Mouse (Mus musculus): ENCODE data around the gene Daxx. TPM values are rescaled to one million over a fixed set of nuclear protein-coding genes. Genes with fewer than 3 reads are reported as not detected.

Daxx gene
- polyA plus RNA-seq, 1 experiment = 56.8 TPM

DNA sequence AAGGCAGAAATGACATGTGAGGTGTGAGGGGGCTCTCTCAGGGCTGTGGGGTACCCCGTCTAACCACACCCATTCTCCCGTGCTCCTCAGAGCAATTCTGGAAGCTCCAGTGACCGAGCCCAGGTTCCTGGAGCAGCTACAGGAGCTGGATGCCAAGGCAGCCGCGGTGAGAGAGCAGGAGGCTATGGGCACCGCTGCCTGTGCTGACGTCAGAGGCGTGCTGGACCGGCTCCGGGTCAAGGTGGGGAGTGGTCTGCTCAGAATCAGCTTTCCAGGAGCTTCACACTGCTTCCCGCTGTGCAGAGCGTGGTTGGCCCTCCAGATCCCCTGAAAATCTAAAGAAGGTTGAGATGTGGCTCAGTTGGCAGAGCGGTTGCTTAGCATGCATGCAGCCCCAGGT lies 49.9 kb downstream of the Daxx start:
- H3K4me3 ChIP-seq (ENCODE audit: extremely low read depth, insufficient read depth, insufficient read length) = no peak overlapping the region
- H3K27me3 ChIP-seq (ENCODE audit: control insufficient read depth, insufficient read depth, low read length) = no peaks in the 10 kb centered on the region
- DNase-seq (ENCODE audit: low read depth in 1 of 2, low spot score in 2 of 2) = no peak
- 96% methylated on average over 13 of the region's 13 CpGs for WGBS
- TF ChIP-seq CTCF (IDR thresholded peaks at IDR 0.05; ENCODE audit: extremely low read depth, insufficient read depth, insufficient read length, insufficient replicate concordance) = no peak
- no peak for TF ChIP-seq POLR2A (IDR thresholded peaks at IDR 0.05; ENCODE audit: low read depth, low read length)
- no peak overlapping the region for H3K27ac ChIP-seq (ENCODE audit: insufficient read depth, low read length)
- no peaks in the 10 kb centered on the region for H3K4me1 ChIP-seq (ENCODE audit: control insufficient read depth, insufficient read depth, insufficient read length)
- H3K36me3 ChIP-seq (ENCODE audit: control insufficient read depth, insufficient read depth, low read length) = peaks cover 33% of the 10 kb centered on the region

DNA sequence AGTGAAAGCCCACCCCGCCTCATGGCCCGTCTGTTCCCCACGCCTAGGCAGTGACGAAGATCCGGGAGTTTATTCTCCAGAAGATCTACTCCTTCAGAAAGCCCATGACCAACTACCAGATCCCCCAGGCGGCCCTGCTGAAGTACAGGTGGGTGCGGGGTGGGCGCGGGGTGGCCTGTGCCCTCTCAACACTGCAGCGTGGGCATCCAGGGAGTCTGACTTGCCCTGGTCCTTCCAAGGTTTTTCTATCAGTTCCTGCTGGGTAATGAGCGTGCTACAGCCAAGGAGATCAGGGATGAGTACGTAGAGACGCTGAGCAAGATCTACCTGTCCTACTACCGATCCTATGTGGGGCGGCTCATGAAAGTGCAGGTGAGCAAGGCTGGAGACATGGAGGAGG lies 50.7 kb downstream of the Daxx start:
- H3K27me3 ChIP-seq (ENCODE audit: control insufficient read depth, insufficient read depth, low read length) = no peaks in the 10 kb centered on the region
- no peak overlapping the region for H3K27ac ChIP-seq (ENCODE audit: insufficient read depth, low read length)
- H3K4me1 ChIP-seq (ENCODE audit: control insufficient read depth, insufficient read depth, insufficient read length) = no peaks in the 10 kb centered on the region
- H3K36me3 ChIP-seq (ENCODE audit: control insufficient read depth, insufficient read depth, low read length) = peaks cover 33% of the 10 kb centered on the region
- TF ChIP-seq POLR2A (IDR thresholded peaks at IDR 0.05; ENCODE audit: low read depth, low read length) (no peak), CTCF (IDR thresholded peaks at IDR 0.05; ENCODE audit: extremely low read depth, insufficient read depth, insufficient read length, insufficient replicate concordance) (no peak)
- no peak for DNase-seq (ENCODE audit: low read depth in 1 of 2, low spot score in 2 of 2)
- H3K4me3 ChIP-seq (ENCODE audit: extremely low read depth, insufficient read depth, insufficient read length) = no peak overlapping the region
- 96% methylated on average over 15 of the region's 15 CpGs for WGBS

DNA sequence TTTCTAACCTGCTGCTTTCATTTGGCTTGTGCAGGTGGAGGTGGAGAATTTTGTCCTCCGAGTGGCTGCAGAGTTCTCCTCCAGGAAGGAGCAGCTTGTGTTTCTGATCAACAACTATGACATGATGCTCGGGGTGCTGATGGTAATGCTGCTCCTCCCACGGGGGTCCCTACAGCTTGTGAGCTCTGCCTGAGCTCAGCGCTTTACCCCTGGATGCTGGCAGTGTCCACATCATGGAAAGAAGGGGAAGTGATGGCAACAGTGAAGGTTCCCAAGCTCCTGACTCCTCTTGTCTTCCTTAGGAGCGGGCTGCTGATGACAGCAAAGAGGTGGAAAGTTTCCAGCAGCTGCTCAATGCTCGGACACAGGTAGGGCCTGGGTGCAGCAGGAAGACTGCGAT lies 53.7 kb downstream of the Daxx start:
- no peak overlapping the region for H3K27ac ChIP-seq (ENCODE audit: insufficient read depth, low read length)
- no peak for DNase-seq (ENCODE audit: low read depth in 1 of 2, low spot score in 2 of 2)
- H3K27me3 ChIP-seq (ENCODE audit: control insufficient read depth, insufficient read depth, low read length) = no peaks in the 10 kb centered on the region
- 97% methylated on average over 7 of the region's 7 CpGs for WGBS
- peaks cover 40% of the 10 kb centered on the region for H3K36me3 ChIP-seq (ENCODE audit: control insufficient read depth, insufficient read depth, low read length)
- no peak overlapping the region for H3K4me3 ChIP-seq (ENCODE audit: extremely low read depth, insufficient read depth, insufficient read length)
- no peak for TF ChIP-seq POLR2A (IDR thresholded peaks at IDR 0.05; ENCODE audit: low read depth, low read length)
- no peak for TF ChIP-seq CTCF (IDR thresholded peaks at IDR 0.05; ENCODE audit: extremely low read depth, insufficient read depth, insufficient read length, insufficient replicate concordance)
- H3K4me1 ChIP-seq (ENCODE audit: control insufficient read depth, insufficient read depth, insufficient read length) = no peaks in the 10 kb centered on the region

Other genes starting within 250 kb of the Daxx start
- gene Hnrnpm, start 222.6 kb upstream of the Daxx start, polyA plus RNA-seq (2012; rRNA removed) = 87.3 and 103 TPM in 2 replicates
- gene March2, start 190.7 kb upstream of the Daxx start, polyA plus RNA-seq (2012; rRNA removed) = 194 and 290 TPM in 2 replicates
- 225 and 270 TPM in 2 replicates for gene Rab11b, start 148.9 kb upstream of the Daxx start, polyA plus RNA-seq (2012; rRNA removed)
- 15.6 and 21.5 TPM in 2 replicates for gene Angptl4, start 127.6 kb upstream of the Daxx start, polyA plus RNA-seq (2012; rRNA removed)
- 56.8 and 74.6 TPM in 2 replicates for gene Kank3, start 98.9 kb upstream of the Daxx start, polyA plus RNA-seq (2012; rRNA removed)
- 746 and 860 TPM in 2 replicates for gene Rps28, start 84.9 kb upstream of the Daxx start, polyA plus RNA-seq (2012; rRNA removed)
- gene Ndufa7, start 84.8 kb upstream of the Daxx start, polyA plus RNA-seq (2012; rRNA removed) = 158 and 201 TPM in 2 replicates
- 11.6 and 19.2 TPM in 2 replicates for gene Cd320, start 66.3 kb upstream of the Daxx start, polyA plus RNA-seq (2012; rRNA removed)
- 3.2 and 9.3 TPM in 2 replicates for gene Gm7029, start 35.6 kb upstream of the Daxx start, polyA plus RNA-seq (2012; rRNA removed)
- gene Kifc1, start 18.8 kb upstream of the Daxx start, polyA plus RNA-seq (2012; rRNA removed) = 11.5 and 15.3 TPM in 2 replicates
- 0.47 and 0.68 TPM in 2 replicates for gene Platr17, start 4.3 kb upstream of the Daxx start, polyA plus RNA-seq (2012; rRNA removed)
- gene Tapbp, start 6.5 kb downstream of the Daxx start, polyA plus RNA-seq (2012; rRNA removed) = 188 and 240 TPM in 2 replicates
- 62.9 and 122 TPM in 2 replicates for gene Zbtb22, start 6.5 kb downstream of the Daxx start, polyA plus RNA-seq (2012; rRNA removed)
- 234 and 301 TPM in 2 replicates for gene Rgl2, start 20.1 kb downstream of the Daxx start, polyA plus RNA-seq (2012; rRNA removed)
- 13.8 and 16.0 TPM in 2 replicates for gene Pfdn6, start 30.9 kb downstream of the Daxx start, polyA plus RNA-seq (2012; rRNA removed)
- gene Wdr46, start 31.2 kb downstream of the Daxx start, polyA plus RNA-seq (2012; rRNA removed) = 20.5 and 26.7 TPM in 2 replicates
- gene B3galt4, start 42.1 kb downstream of the Daxx start, polyA plus RNA-seq (2012; rRNA removed) = 18.9 and 20.6 TPM in 2 replicates
- gene Vps52, start 46.4 kb downstream of the Daxx start, polyA plus RNA-seq (2012; rRNA removed) = 58.0 and 73.2 TPM in 2 replicates
- gene Rps18, start 46.6 kb downstream of the Daxx start, polyA plus RNA-seq (2012; rRNA removed) = 476 and 550 TPM in 2 replicates
- gene H2-K1, start 90.9 kb downstream of the Daxx start, polyA plus RNA-seq (2012; rRNA removed) = 5,070 and 5,425 TPM in 2 replicates
- gene Ring1, start 115.3 kb downstream of the Daxx start, polyA plus RNA-seq (2012; rRNA removed) = 52.0 and 61.3 TPM in 2 replicates
- 122 and 202 TPM in 2 replicates for gene H2-Ke6, start 118.6 kb downstream of the Daxx start, polyA plus RNA-seq (2012; rRNA removed)
- gene Slc39a7, start 122.3 kb downstream of the Daxx start, polyA plus RNA-seq (2012; rRNA removed) = 86.8 and 99.4 TPM in 2 replicates
- gene Rxrb, start 122.4 kb downstream of the Daxx start, polyA plus RNA-seq (2012; rRNA removed) = 76.9 and 99.7 TPM in 2 replicates
- 4.7 and 6.4 TPM in 2 replicates for gene Col11a2, start 130.0 kb downstream of the Daxx start, polyA plus RNA-seq (2012; rRNA removed)
- gene H2-Oa, start 182.9 kb downstream of the Daxx start, polyA plus RNA-seq (2012; rRNA removed) = 228 and 326 TPM in 2 replicates
- gene H2-DMa, start 210.1 kb downstream of the Daxx start, polyA plus RNA-seq (2012; rRNA removed) = 302 and 363 TPM in 2 replicates
- gene Brd2, start 213.2 kb downstream of the Daxx start, polyA plus RNA-seq (2012; rRNA removed) = 97.9 and 112 TPM in 2 replicates
- 456 and 587 TPM in 2 replicates for gene H2-DMb2, start 233.9 kb downstream of the Daxx start, polyA plus RNA-seq (2012; rRNA removed)
- 322 and 426 TPM in 2 replicates for gene H2-DMb1, start 243.7 kb downstream of the Daxx start, polyA plus RNA-seq (2012; rRNA removed)